Mouse (Mus musculus): ENCODE results near the gene Rgs1. TPM values are rescaled to one million over a fixed set of nuclear protein-coding genes. Genes with fewer than 3 reads are reported as not detected.

The Rgs1 gene
- total RNA-seq (2017) = 1,415 and 1,523 TPM in 2 replicates

GRCm38 (mm10) chr1:144248923-144249322, at the start of gene Rgs1:
TSS of gene Rgs1 (minus strand) at chr1:144249242.
- ATAC-seq (replicated peaks in 1 of 2; ENCODE audit: insufficient read depth in 1 of 2, low FRiP score in 2 of 2, low TSS enrichment in 1 of 2, low read depth in 1 of 2, poor library complexity in 2 of 2, severe bottlenecking in 2 of 2) = peak; percentile 96

GRCm38 (mm10) chr1:144283020-144284014, 34.3 kb upstream of the Rgs1 start:
- ATAC-seq (replicated peaks in 1 of 2; ENCODE audit: insufficient read depth in 1 of 2, low FRiP score in 2 of 2, low TSS enrichment in 1 of 2, low read depth in 1 of 2, poor library complexity in 2 of 2, severe bottlenecking in 2 of 2) = peak; percentile 64 to 80

- no peak for ATAC-seq (replicated peaks in 1 of 2; ENCODE audit: insufficient read depth in 1 of 2, low FRiP score in 2 of 2, low TSS enrichment in 1 of 2, low read depth in 1 of 2, poor library complexity in 2 of 2, severe bottlenecking in 2 of 2)
These were observed 31.0 kb upstream of the Rgs1 start for GRCm38 (mm10) chr1:144280056-144280455.

GRCm38 (mm10) chr1:144272991-144273390, 23.9 kb upstream of the Rgs1 start:
- ATAC-seq (replicated peaks in 1 of 2; ENCODE audit: insufficient read depth in 1 of 2, low FRiP score in 2 of 2, low TSS enrichment in 1 of 2, low read depth in 1 of 2, poor library complexity in 2 of 2, severe bottlenecking in 2 of 2) = no peak

- no peak for ATAC-seq (replicated peaks in 1 of 2; ENCODE audit: insufficient read depth in 1 of 2, low FRiP score in 2 of 2, low TSS enrichment in 1 of 2, low read depth in 1 of 2, poor library complexity in 2 of 2, severe bottlenecking in 2 of 2)
These were observed 20.1 kb upstream of the Rgs1 start for GRCm38 (mm10) chr1:144269112-144269511.

- ATAC-seq (replicated peaks in 1 of 2; ENCODE audit: insufficient read depth in 1 of 2, low FRiP score in 2 of 2, low TSS enrichment in 1 of 2, low read depth in 1 of 2, poor library complexity in 2 of 2, severe bottlenecking in 2 of 2) = no peak
These were observed 18.7 kb upstream of the Rgs1 start for GRCm38 (mm10) chr1:144267471-144268470.

- ATAC-seq (replicated peaks in 1 of 2; ENCODE audit: insufficient read depth in 1 of 2, low FRiP score in 2 of 2, low TSS enrichment in 1 of 2, low read depth in 1 of 2, poor library complexity in 2 of 2, severe bottlenecking in 2 of 2) = no peak
These were observed 15.0 kb upstream of the Rgs1 start for GRCm38 (mm10) chr1:144264000-144264399.

GRCm38 (mm10) chr1:144262008-144262407, 13.0 kb upstream of the Rgs1 start:
- ATAC-seq (replicated peaks in 1 of 2; ENCODE audit: insufficient read depth in 1 of 2, low FRiP score in 2 of 2, low TSS enrichment in 1 of 2, low read depth in 1 of 2, poor library complexity in 2 of 2, severe bottlenecking in 2 of 2) = no peak

GRCm38 (mm10) chr1:144258779-144259178, 9.7 kb upstream of the Rgs1 start:
- ATAC-seq (replicated peaks in 1 of 2; ENCODE audit: insufficient read depth in 1 of 2, low FRiP score in 2 of 2, low TSS enrichment in 1 of 2, low read depth in 1 of 2, poor library complexity in 2 of 2, severe bottlenecking in 2 of 2) = peak; percentile 60 to 71

GRCm38 (mm10) chr1:144256556-144257331, 7.7 kb upstream of the Rgs1 start:
- ATAC-seq (replicated peaks in 1 of 2; ENCODE audit: insufficient read depth in 1 of 2, low FRiP score in 2 of 2, low TSS enrichment in 1 of 2, low read depth in 1 of 2, poor library complexity in 2 of 2, severe bottlenecking in 2 of 2) = peak; percentile 69 to 70; a peak in 2 of 4 replicates

- no peak for ATAC-seq (replicated peaks in 1 of 2; ENCODE audit: insufficient read depth in 1 of 2, low FRiP score in 2 of 2, low TSS enrichment in 1 of 2, low read depth in 1 of 2, poor library complexity in 2 of 2, severe bottlenecking in 2 of 2)
These were observed 836 bp downstream of the Rgs1 start for GRCm38 (mm10) chr1:144248206-144248605.

- ATAC-seq (replicated peaks in 1 of 2; ENCODE audit: insufficient read depth in 1 of 2, low FRiP score in 2 of 2, low TSS enrichment in 1 of 2, low read depth in 1 of 2, poor library complexity in 2 of 2, severe bottlenecking in 2 of 2) = no peak
These were observed 1.7 kb downstream of the Rgs1 start for GRCm38 (mm10) chr1:144247382-144247781.

GRCm38 (mm10) chr1:144243511-144243910, 5.5 kb downstream of the Rgs1 start:
- ATAC-seq (replicated peaks in 1 of 2; ENCODE audit: insufficient read depth in 1 of 2, low FRiP score in 2 of 2, low TSS enrichment in 1 of 2, low read depth in 1 of 2, poor library complexity in 2 of 2, severe bottlenecking in 2 of 2) = peak; percentile 69 to 84

- no peak for ATAC-seq (replicated peaks in 1 of 2; ENCODE audit: insufficient read depth in 1 of 2, low FRiP score in 2 of 2, low TSS enrichment in 1 of 2, low read depth in 1 of 2, poor library complexity in 2 of 2, severe bottlenecking in 2 of 2)
These were observed 9.8 kb downstream of the Rgs1 start for GRCm38 (mm10) chr1:144239195-144239594.

- ATAC-seq (replicated peaks in 1 of 2; ENCODE audit: insufficient read depth in 1 of 2, low FRiP score in 2 of 2, low TSS enrichment in 1 of 2, low read depth in 1 of 2, poor library complexity in 2 of 2, severe bottlenecking in 2 of 2) = peak; percentile 88 to 97
These were observed 33.8 kb downstream of the Rgs1 start for GRCm38 (mm10) chr1:144215230-144215629.

GRCm38 (mm10) chr1:144210912-144211311, 38.1 kb downstream of the Rgs1 start:
- no peak for ATAC-seq (replicated peaks in 1 of 2; ENCODE audit: insufficient read depth in 1 of 2, low FRiP score in 2 of 2, low TSS enrichment in 1 of 2, low read depth in 1 of 2, poor library complexity in 2 of 2, severe bottlenecking in 2 of 2)

All from hematopoietic stem cell, adult 5-6 weeks (primary cell).